ENCODE assay signal across 8 mouse cellular contexts in the genomic region with DNA sequence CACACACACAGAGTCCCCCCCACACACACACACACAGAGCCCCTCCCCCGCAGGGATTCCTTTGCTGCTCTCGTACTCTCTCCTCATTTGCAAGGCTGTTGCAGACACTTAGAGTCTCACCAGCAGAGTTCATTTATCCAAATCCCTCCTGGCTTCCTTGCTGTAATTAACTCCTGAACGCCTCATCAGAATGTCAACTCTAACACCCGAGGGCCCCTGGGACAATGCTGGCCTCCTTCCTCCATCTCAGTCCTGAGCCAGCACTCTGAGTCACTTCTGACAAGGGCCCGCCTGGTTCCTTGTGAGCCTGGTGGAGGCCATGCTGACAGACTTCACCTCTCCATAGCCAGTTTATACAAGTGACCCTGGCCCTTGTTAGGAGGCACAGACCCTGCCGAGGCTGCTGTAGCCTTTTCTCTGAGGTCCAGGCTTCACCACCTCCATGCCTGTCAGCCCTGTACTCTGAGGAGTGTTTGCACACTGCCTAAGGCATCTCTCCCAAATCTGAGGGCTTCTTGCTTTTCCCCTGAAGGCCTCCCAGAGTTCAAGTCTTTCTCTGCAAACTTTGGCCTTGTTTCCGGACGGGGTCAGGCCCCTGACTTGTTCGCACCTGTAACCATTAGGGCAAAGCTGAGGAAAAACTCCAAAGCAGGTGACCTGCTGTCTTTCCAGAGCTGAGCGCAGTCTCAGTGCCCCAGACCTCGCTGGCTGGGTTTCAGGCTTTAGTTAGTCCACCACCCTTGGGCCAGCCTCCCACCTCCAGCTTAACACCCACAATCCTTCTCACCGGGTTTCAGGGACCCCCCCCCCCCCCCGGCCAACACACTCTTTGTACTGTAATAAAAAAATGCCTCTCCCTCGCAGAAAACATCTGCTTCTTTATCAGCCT. TPM values are rescaled to one million over a fixed set of nuclear protein-coding genes. Genes with fewer than 3 reads are reported as not detected.
A peak's percentile ranks its signal among the peaks of the same experiment; 100 is the strongest.
DNase-seq lines count a peak whose midpoint lies in the region; ATAC-seq and TF ChIP-seq lines count a peak whose summit lies in the region.

No protein-coding gene starts in this region.

- H3K27me3 ChIP-seq in forebrain, embryonic 11.5 days (ENCODE audit: control insufficient read depth, insufficient read depth, low read length), result no peaks in the 10 kb centered on the region
- H3K27me3 ChIP-seq in heart, postnatal 0 days (ENCODE audit: control insufficient read depth, insufficient read depth, low read length), result no peaks in the 10 kb centered on the region
- no peaks in the 10 kb centered on the region for H3K27me3 ChIP-seq in limb, embryonic 10.5 days (ENCODE audit: low read depth, poor library complexity, severe bottlenecking)

- peak; percentile 3 for DNase-seq in MEL-GATA-1-ER (ENCODE audit: extremely low read depth, low read depth)
- DNase-seq in brain, embryonic 14.5 days (ENCODE audit: low read depth), result peak; percentile 88
- peak; percentile 80 for DNase-seq in forebrain, embryonic 11.5 days (ENCODE audit: low spot score)
- peak; percentile 71 for DNase-seq in heart, postnatal 0 days (ENCODE audit: low spot score)
- DNase-seq in limb, embryonic 10.5 days (ENCODE audit: low spot score), result peak; percentile 61
- DNase-seq in neural tube, embryonic 10.5 days (ENCODE audit: extremely low spot score, low spot score), result peak; percentile 51
- DNase-seq in right cerebral cortex, postnatal 36 days (ENCODE audit: low spot score in 2 of 2), result no peak
- no peak for DNase-seq in spleen, postnatal 14 days (ENCODE audit: low spot score in 2 of 2)

- peak overlapping the region; percentile 14 for H3K27ac ChIP-seq in forebrain, embryonic 11.5 days (ENCODE audit: low read depth, low read length)
- H3K27ac ChIP-seq in heart, postnatal 0 days (ENCODE audit: low read depth), result peak overlapping the region; percentile 0; the same call in 1 of the 2 replicates
- H3K27ac ChIP-seq in limb, embryonic 10.5 days, result peak overlapping the region; percentile 78

- peak; percentile 77 for ATAC-seq in forebrain, embryonic 11.5 days (replicated peaks; ENCODE audit: low FRiP score)
- ATAC-seq in heart, postnatal 0 days (ENCODE audit: insufficient read depth, low read depth), result peak; percentile 64

- 27% methylated on average over 14 of the region's 14 CpGs for WGBS in forebrain, embryonic 11.5 days
- WGBS in heart, postnatal 0 days, result 47% methylated on average over 14 of the region's 14 CpGs
- 34% methylated on average over 14 of the region's 14 CpGs for whole genome bisulfite sequencing in limb, embryonic 10.5 days

- H3K4me1 ChIP-seq in forebrain, embryonic 11.5 days (replicated peaks; ENCODE audit: control insufficient read depth, insufficient read depth, low read length), result peaks cover 5% of the 10 kb centered on the region
- no peaks in the 10 kb centered on the region for H3K4me1 ChIP-seq in heart, postnatal 0 days (ENCODE audit: control insufficient read depth, insufficient read depth)
- H3K4me1 ChIP-seq in limb, embryonic 10.5 days, result peaks cover 38% of the 10 kb centered on the region

- no peaks in the 10 kb centered on the region for H3K9me3 ChIP-seq in forebrain, embryonic 11.5 days (ENCODE audit: control insufficient read depth, low read length)
- no peaks in the 10 kb centered on the region for H3K9me3 ChIP-seq in heart, postnatal 0 days (replicated peaks; ENCODE audit: control insufficient read depth, low read length)
- no peaks in the 10 kb centered on the region for H3K9me3 ChIP-seq in limb, embryonic 10.5 days (replicated peaks)

- H3K9ac ChIP-seq in forebrain, embryonic 11.5 days (ENCODE audit: low read length), result no peak overlapping the region
- H3K9ac ChIP-seq in heart, postnatal 0 days (replicated peaks; ENCODE audit: low read depth, low read length), result no peak overlapping the region

- TF ChIP-seq POLR2A in brain, embryonic 14.5 days (IDR thresholded peaks at IDR 0.05; ENCODE audit: borderline replicate concordance, extremely low read depth, insufficient read depth, insufficient read length, poor library complexity, severe bottlenecking), result no peak

- H3K36me3 ChIP-seq in forebrain, embryonic 11.5 days (ENCODE audit: control insufficient read depth, insufficient read depth, low read length), result no peaks in the 10 kb centered on the region
- H3K36me3 ChIP-seq in heart, postnatal 0 days (replicated peaks; ENCODE audit: control insufficient read depth, insufficient read depth, low read length), result no peaks in the 10 kb centered on the region
- H3K36me3 ChIP-seq in limb, embryonic 10.5 days, result no peaks in the 10 kb centered on the region

- TF ChIP-seq CTCF in brain, embryonic 14.5 days (IDR thresholded peaks at IDR 0.05; ENCODE audit: borderline replicate concordance, extremely low read depth, insufficient read depth, insufficient read length), result no peak
- no peak for TF ChIP-seq CTCF in heart, postnatal 0 days (IDR thresholded peaks at IDR 0.05; ENCODE audit: low read depth)

- H3K4me2 ChIP-seq in forebrain, embryonic 11.5 days (ENCODE audit: low read depth, low read length, severe bottlenecking), result no peak overlapping the region
- no peak overlapping the region for H3K4me2 ChIP-seq in heart, postnatal 0 days (ENCODE audit: low read depth, low read length)

- H3K4me3 ChIP-seq in forebrain, embryonic 11.5 days (ENCODE audit: low read depth, low read length), result no peak overlapping the region
- H3K4me3 ChIP-seq in heart, postnatal 0 days (ENCODE audit: low read depth, low read length), result no peak overlapping the region
- H3K4me3 ChIP-seq in limb, embryonic 10.5 days, result no peak overlapping the region

- no peak for TF ChIP-seq EP300 in heart, postnatal 0 days (IDR thresholded peaks at IDR 0.05; ENCODE audit: low read depth)

RNA-seq across cellular contexts. Expression of gene Ptrhd1, which starts 45.4 kb away (rescaled TPM):
- polyA plus RNA-seq in brain, embryonic 14.5 days (2012; rRNA removed), result 4.9 and 5.1 TPM in 2 replicates
- polyA plus RNA-seq in forebrain, embryonic 11.5 days (2014; fragmentation: Nextera tagmentation; extraction: Ambion mirVana), result 6.0 and 6.5 TPM in 2 replicates
- 3.4 and 9.6 TPM in 2 replicates for total RNA-seq in heart, postnatal 0 days (2014; rRNA removed; ENCODE audit: low replicate concordance)
- polyA plus RNA-seq in heart, postnatal 0 days (2015; fragmentation: Nextera tagmentation; extraction: Ambion mirVana), result 6.5 and 7.2 TPM in 2 replicates
- polyA plus RNA-seq in limb, embryonic 10.5 days (2016; fragmentation: Nextera tagmentation; extraction: Ambion mirVana), result 5.9 and 6.0 TPM in 2 replicates

RNA-seq across cellular contexts. Expression of gene Cenpo, which starts 45.7 kb away (rescaled TPM):
- polyA plus RNA-seq in brain, embryonic 14.5 days (2012; rRNA removed), result 11.8 and 17.2 TPM in 2 replicates
- polyA plus RNA-seq in forebrain, embryonic 11.5 days (2014; fragmentation: Nextera tagmentation; extraction: Ambion mirVana), result 21.0 and 24.8 TPM in 2 replicates
- total RNA-seq in heart, postnatal 0 days (2014; rRNA removed; ENCODE audit: low replicate concordance), result 4.1 and 14.2 TPM in 2 replicates
- 2.5 and 3.1 TPM in 2 replicates for polyA plus RNA-seq in heart, postnatal 0 days (2015; fragmentation: Nextera tagmentation; extraction: Ambion mirVana)
- 20.9 and 22.0 TPM in 2 replicates for polyA plus RNA-seq in limb, embryonic 10.5 days (2016; fragmentation: Nextera tagmentation; extraction: Ambion mirVana)

RNA-seq across cellular contexts. Expression of gene Adcy3, which starts 55.5 kb away (rescaled TPM):
- 8.4 and 13.1 TPM in 2 replicates for polyA plus RNA-seq in brain, embryonic 14.5 days (2012; rRNA removed)
- 5.1 and 6.1 TPM in 2 replicates for polyA plus RNA-seq in forebrain, embryonic 11.5 days (2014; fragmentation: Nextera tagmentation; extraction: Ambion mirVana)
- 5.6 and 7.5 TPM in 2 replicates for total RNA-seq in heart, postnatal 0 days (2014; rRNA removed; ENCODE audit: low replicate concordance)
- polyA plus RNA-seq in heart, postnatal 0 days (2015; fragmentation: Nextera tagmentation; extraction: Ambion mirVana), result 1.2 and 1.5 TPM in 2 replicates
- polyA plus RNA-seq in limb, embryonic 10.5 days (2016; fragmentation: Nextera tagmentation; extraction: Ambion mirVana), result 8.1 and 8.4 TPM in 2 replicates

Comparison
In these comparisons a context has a peak if more than half of its experiments do, and no peak if none do; other contexts are left out.
1. DNase-seq: peak in MEL-GATA-1-ER (single experiment), brain, embryonic 14.5 days (single experiment), forebrain, embryonic 11.5 days (single experiment), heart, postnatal 0 days (single experiment), limb, embryonic 10.5 days (single experiment) and neural tube, embryonic 10.5 days (single experiment); none in right cerebral cortex, postnatal 36 days (0 of 2) and spleen, postnatal 14 days (0 of 2).
2. H3K27ac ChIP-seq: peak in every context shown above with its lines; median percentile 78 in limb, embryonic 10.5 days; 14 in forebrain, embryonic 11.5 days; 0 in heart, postnatal 0 days.